Mouse (Mus musculus) lung, adult 2 months (tissue): ENCODE data around the gene Wdr18. TPM values are rescaled to one million over a fixed set of nuclear protein-coding genes. Genes with fewer than 3 reads are reported as not detected.

Experiments used
- DNase-seq: peaks from one replicate; pipeline ENCODE4 v3.0.0; 2022
- H3K4me1 ChIP-seq: fragments of 200-500 bp; 2 replicates; pipeline ENCODE4 v1.6.1; 2011; ENCODE audit warnings: low read length; ENCODE audit not compliant: control insufficient read depth, insufficient read depth
- H3K4me3 ChIP-seq: fragments of 200-500 bp; replicated peaks from 2 replicates; pipeline ENCODE3; 2011; ENCODE audit warnings: low read depth, mild to moderate bottlenecking, control low read depth, low read length; ENCODE audit errors: extremely low read depth
- CTCF ChIP-seq: fragments of 200-500 bp; IDR thresholded peaks from 2 replicates; pipeline ENCODE4 v1.5.1; 2011; ENCODE audit warnings: mild to moderate bottlenecking, low read length, control low read depth; ENCODE audit not compliant: insufficient read depth
- POLR2A ChIP-seq: fragments of 200-500 bp; IDR thresholded peaks from 2 replicates; pipeline ENCODE4 v1.6.1; 2011; ENCODE audit warnings: low read depth, mild to moderate bottlenecking, control low read depth, low read length, borderline replicate concordance; ENCODE audit errors: extremely low read depth
- WGBS: fragments of 180-500 bp; shearing (Covaris S2); methylation state at CpG from one replicate; pipeline ENCODE4 v1.1.7; 2018; 5-methylcytosine and 5-hydroxymethylcytosine counted together
- polyA plus RNA-seq: library from polyadenylated mRNA; depleted of rRNA; stranded (reverse); fragments of >200 nt; gene quantifications from 2 replicates; pipeline ENCODE4 v1.2.3, GENCODE M21; 2012

Wdr18 gene
- polyA plus RNA-seq, 1 experiment: 35.5 TPM

DNA sequence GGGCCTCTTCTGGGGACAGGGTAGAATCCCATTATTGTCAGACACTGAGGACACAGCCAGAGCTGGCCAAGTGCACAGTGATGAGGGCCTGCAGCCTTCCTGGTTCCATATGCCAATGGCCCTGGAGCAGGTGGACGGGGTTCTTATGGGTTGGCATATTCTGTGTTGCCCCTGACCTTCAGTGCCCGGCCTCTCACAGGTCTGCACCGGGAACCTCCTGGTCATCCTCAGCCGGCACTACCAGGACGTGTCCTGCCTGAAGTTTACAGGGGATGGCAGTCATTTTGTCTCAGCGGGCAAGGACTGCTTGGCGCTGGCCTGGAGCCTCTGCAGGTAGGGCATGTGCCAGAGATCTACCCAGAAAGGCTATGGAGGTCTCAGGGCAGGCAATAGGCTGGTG, 4.8 kb downstream of the Wdr18 start:
- no peak overlapping the region for H3K4me3 ChIP-seq
- TF ChIP-seq POLR2A: no peak
- TF ChIP-seq CTCF: no peak
- DNase-seq: no peak
- 97% methylated on average over 7 of the region's 7 CpGs for WGBS
- peaks cover 7% of the 10 kb centered on the region for H3K4me1 ChIP-seq

DNA sequence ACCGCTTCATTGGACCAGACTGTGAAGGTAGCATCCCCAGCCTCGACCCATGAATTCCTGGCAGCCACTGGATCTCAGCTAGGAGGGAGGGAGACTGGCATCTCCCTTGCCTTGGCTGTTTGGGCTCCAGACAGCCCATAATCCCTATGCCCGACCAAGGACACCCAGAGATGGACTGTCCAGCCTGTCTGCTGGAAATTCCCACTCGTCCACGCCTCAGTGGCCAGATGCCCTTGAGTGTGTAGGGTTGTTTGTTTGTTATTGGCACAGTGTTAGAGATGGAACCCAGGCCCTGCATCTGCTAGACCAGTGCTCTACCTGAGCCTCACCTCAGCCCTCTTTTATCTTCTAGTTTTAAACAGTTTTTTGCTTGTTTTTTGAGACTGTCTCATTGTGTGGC, 5.4 kb downstream of the Wdr18 start:
- no peak for DNase-seq
- peaks cover 7% of the 10 kb centered on the region for H3K4me1 ChIP-seq
- H3K4me3 ChIP-seq: no peak overlapping the region
- 91% methylated on average over 5 of the region's 5 CpGs for WGBS
- TF ChIP-seq POLR2A (no peak), CTCF (no peak)

DNA sequence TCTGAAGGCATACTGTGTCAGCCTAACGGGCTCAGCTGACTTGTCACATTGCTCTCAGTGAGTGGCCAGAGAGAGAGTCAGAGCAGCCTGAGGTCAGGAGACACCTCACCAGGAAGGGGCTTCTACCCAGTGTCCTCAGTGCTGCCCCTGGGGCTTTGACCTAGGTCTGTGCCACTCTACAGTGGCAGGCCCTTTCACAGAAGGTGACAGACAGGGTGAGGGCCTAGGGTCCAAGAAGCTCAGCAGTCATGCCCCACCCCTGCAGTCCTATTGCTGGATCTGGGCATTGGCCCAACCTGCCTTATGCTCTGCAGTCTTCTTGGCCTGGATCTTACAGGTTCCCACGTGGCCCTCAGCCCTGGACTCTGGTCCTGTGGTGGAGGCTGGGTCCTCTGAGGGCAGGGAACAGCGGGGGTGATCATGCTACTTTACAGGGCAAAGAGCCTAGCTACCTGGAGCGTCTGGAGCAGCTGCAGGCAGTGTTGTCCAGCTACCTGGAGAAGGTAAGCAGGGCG, 7.0 kb downstream of the Wdr18 start:
- no peak for TF ChIP-seq POLR2A
- no peak for TF ChIP-seq CTCF
- DNase-seq: no peak
- Histone ChIP-seq H3K4me1 (no peaks in the 10 kb centered on the region), H3K4me3 (no peak overlapping the region)
- 92% methylated on average over 5 of the region's 5 CpGs for WGBS

GRCm38 (mm10) chr10:79968181-79968580, 8.2 kb downstream of the Wdr18 start:
- TF ChIP-seq CTCF (no peak), POLR2A (no peak)
- no peak for DNase-seq
- H3K4me1 ChIP-seq: no peaks in the 10 kb centered on the region
- 74% methylated on average over 1 of the region's 1 CpGs for WGBS
- H3K4me3 ChIP-seq: no peak overlapping the region

GRCm38 (mm10) chr10:79969124-79969568, 9.2 kb downstream of the Wdr18 start:
- TF ChIP-seq CTCF (no peak), POLR2A (no peak)
- Histone ChIP-seq H3K4me1 (no peaks in the 10 kb centered on the region), H3K4me3 (no peak overlapping the region)
- 30% methylated on average over 3 of the region's 3 CpGs for WGBS
- no peak for DNase-seq

DNA sequence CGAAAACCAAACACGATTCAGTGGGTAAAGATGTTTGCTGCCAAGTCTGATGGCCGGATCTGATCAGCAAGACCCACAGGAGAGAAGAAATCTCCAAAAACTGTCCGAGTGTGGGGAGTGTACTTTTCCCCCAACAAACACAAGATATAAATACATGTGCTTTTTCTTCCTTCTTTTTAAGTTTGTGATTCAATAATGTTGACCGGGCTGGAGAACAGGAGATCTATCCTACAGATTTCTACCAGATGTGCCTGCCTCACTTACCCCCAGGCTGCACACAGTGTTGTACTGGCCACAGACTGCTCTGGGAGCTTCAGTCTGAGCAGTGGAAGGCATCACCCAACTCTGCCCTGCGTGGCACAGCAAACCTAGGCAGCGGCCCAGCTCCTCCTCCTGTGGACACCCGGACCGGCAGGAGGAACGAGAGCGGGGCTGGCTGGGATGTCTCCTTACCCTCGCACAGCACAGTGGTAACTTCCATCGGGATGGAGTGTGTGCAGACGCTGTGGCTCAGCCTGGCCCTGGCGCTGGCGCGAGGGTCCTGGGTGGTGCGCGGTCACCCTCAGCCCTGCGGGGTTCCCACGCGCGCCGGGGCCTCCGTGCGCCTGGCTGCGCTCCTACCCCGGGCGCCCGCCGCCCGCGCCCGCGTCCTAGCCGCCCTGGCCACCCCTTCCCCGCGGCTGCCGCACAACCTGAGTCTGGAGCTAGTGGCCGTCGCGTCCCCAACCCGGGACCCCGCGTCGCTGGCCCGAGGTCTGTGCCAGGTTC, 10.6 kb downstream of the Wdr18 start, which contains the start of gene Grin3b:
Grin3b (plus strand) TSS at position 301 of the 768 bp plus-strand sequence.
- 7% methylated on average over 47 of the region's 47 CpGs for WGBS
- DNase-seq: no peak
- Histone ChIP-seq H3K4me1 (no peaks in the 10 kb centered on the region), H3K4me3 (no peak within 1 kb of the TSS)
- TF ChIP-seq POLR2A (no peak), CTCF (no peak)

- 4% methylated on average over 21 of the region's 21 CpGs for WGBS
- no peaks in the 10 kb centered on the region for H3K4me1 ChIP-seq
- DNase-seq: no peak
- TF ChIP-seq CTCF: no peak
- no peak for TF ChIP-seq POLR2A
- no peak overlapping the region for H3K4me3 ChIP-seq
Observed at GRCm38 (mm10) chr10:79971183-79971497, 11.2 kb downstream of the Wdr18 start.

GRCm38 (mm10) chr10:79972831-79973230, 12.9 kb downstream of the Wdr18 start:
- Histone ChIP-seq H3K4me1 (no peaks in the 10 kb centered on the region), H3K4me3 (no peak overlapping the region)
- DNase-seq: no peak
- 45% methylated on average over 14 of the region's 14 CpGs for WGBS
- TF ChIP-seq POLR2A (no peak), CTCF (no peak)

GRCm38 (mm10) chr10:79974087-79974486, 14.1 kb downstream of the Wdr18 start:
- Histone ChIP-seq H3K4me3 (no peak overlapping the region), H3K4me1 (no peaks in the 10 kb centered on the region)
- TF ChIP-seq CTCF: no peak
- no peak for TF ChIP-seq POLR2A
- no peak for DNase-seq
- 85% methylated on average over 21 of the region's 21 CpGs for WGBS

- no peak for TF ChIP-seq CTCF
- TF ChIP-seq POLR2A: no peak
- WGBS: 85% methylated on average over 8 of the region's 8 CpGs
- Histone ChIP-seq H3K4me1 (no peaks in the 10 kb centered on the region), H3K4me3 (no peak overlapping the region)
- DNase-seq: no peak
Observed at GRCm38 (mm10) chr10:79974668-79975067, 14.7 kb downstream of the Wdr18 start.
